Mouse (Mus musculus) heart, postnatal 0 days (tissue): Measurements from ENCODE around the gene Nrxn2.

Experiments used
- CTCF ChIP-seq: IDR thresholded peaks from 2 replicates; pipeline ENCODE4 v1.5.1; 2016; ENCODE audit warnings: antibody characterized with exemption, control low read depth, low read depth
- EP300 ChIP-seq: IDR thresholded peaks from 2 replicates; pipeline ENCODE4 v1.6.1; 2016; ENCODE audit warnings: antibody characterized with exemption, low read depth

GRCm38 (mm10) chr19:6492124-6492523 is 73.6 kb downstream of the Nrxn2 start:
- TF ChIP-seq EP300 (no peak), CTCF (peak; percentile 67)
